Mouse (Mus musculus): ENCODE results near the gene Ccnl1. TPM values are rescaled to one million over a fixed set of nuclear protein-coding genes. Genes with fewer than 3 reads are reported as not detected.
A peak's percentile ranks its signal among the peaks of the same experiment; 100 is the strongest.

The Ccnl1 gene
- total and polyA plus RNA-seq, 2 experiments: 20.0 to 55.5 TPM

- Histone ChIP-seq H3K9ac (ENCODE audit: low read depth, low read length) (no peak overlapping the region), H3K27ac (replicated peaks; ENCODE audit: insufficient read depth, low read depth, low read length) (no peak overlapping the region), H3K4me3 (ENCODE audit: insufficient read depth, low read depth, low read length) (no peak overlapping the region), H3K27me3 (ENCODE audit: control insufficient read depth, insufficient read depth, low read length) (no peaks in the 10 kb centered on the region), H3K79me2 (ENCODE audit: control insufficient read depth, insufficient read depth, low read length) (no peaks in the 10 kb centered on the region), H3K4me1 (ENCODE audit: control insufficient read depth, insufficient read depth, low read length) (peaks cover 11% of the 10 kb centered on the region), H3K36me3 (ENCODE audit: control insufficient read depth, insufficient read depth, low read length) (no peaks in the 10 kb centered on the region)
- TF ChIP-seq CTCF (IDR thresholded peaks at IDR 0.05; ENCODE audit: low read depth, low read length): no peak
- no peak for TF ChIP-seq POLR2A (IDR thresholded peaks at IDR 0.05; ENCODE audit: extremely low read depth, insufficient read depth, low read length)
- WGBS: 67% methylated on average over 7 of the region's 7 CpGs
- DNase-seq (ENCODE audit: extremely low read depth, low read depth, low spot score): no peak
Observed at GRCm38 (mm10) chr3:65927685-65928084, 30.4 kb downstream of the Ccnl1 start.

DNA sequence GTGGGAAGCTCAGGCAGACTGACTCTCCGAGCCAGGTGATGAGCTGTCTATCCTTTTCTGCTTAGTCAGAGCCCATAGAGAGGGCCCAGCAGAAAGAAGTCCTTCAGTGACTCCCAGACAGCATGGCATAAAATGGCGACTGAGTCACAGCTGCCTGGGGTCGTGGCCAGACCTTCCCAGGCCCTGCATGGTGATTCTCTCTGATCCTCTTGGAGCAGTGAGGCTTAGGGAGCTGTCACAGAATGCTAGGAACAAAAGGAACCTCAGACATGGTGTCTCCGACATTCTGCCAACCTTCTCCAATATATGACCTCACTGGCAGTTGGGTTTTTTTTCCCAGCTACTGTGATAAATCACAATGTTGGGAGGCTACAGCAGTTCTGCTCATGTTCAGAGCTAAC lies 30.9 kb downstream of the Ccnl1 start:
- Histone ChIP-seq H3K27ac (replicated peaks; ENCODE audit: insufficient read depth, low read depth, low read length) (no peak overlapping the region), H3K4me3 (ENCODE audit: insufficient read depth, low read depth, low read length) (no peak overlapping the region), H3K9ac (ENCODE audit: low read depth, low read length) (no peak overlapping the region), H3K36me3 (ENCODE audit: control insufficient read depth, insufficient read depth, low read length) (no peaks in the 10 kb centered on the region), H3K4me1 (ENCODE audit: control insufficient read depth, insufficient read depth, low read length) (peaks cover 11% of the 10 kb centered on the region), H3K27me3 (ENCODE audit: control insufficient read depth, insufficient read depth, low read length) (no peaks in the 10 kb centered on the region), H3K79me2 (ENCODE audit: control insufficient read depth, insufficient read depth, low read length) (no peaks in the 10 kb centered on the region)
- TF ChIP-seq POLR2A (IDR thresholded peaks at IDR 0.05; ENCODE audit: extremely low read depth, insufficient read depth, low read length) (no peak), CTCF (IDR thresholded peaks at IDR 0.05; ENCODE audit: low read depth, low read length) (no peak)
- DNase-seq (ENCODE audit: extremely low read depth, low read depth, low spot score): no peak
- WGBS: 88% methylated on average over 4 of the region's 4 CpGs

DNA sequence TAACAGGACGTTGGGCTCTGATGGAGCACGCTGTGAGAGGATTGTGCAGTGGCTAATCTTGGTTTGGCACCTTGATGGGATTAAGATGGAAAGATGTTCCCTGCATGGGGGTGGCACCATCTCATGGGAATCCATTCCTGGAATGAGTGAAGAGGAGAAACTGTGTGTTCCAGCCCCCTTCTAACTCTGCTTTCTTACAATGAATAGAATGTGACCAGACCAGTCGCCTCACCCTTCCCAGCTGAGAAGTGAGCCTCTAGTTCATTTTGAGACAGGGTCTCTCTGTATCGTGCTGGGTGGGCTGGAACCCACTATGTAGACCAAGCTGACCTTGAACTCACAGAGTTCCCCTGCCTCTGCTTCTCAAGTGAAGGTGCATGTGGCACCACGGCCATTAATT lies 31.6 kb downstream of the Ccnl1 start:
- TF ChIP-seq CTCF (IDR thresholded peaks at IDR 0.05; ENCODE audit: low read depth, low read length) (no peak), POLR2A (IDR thresholded peaks at IDR 0.05; ENCODE audit: extremely low read depth, insufficient read depth, low read length) (no peak)
- H3K36me3 ChIP-seq (ENCODE audit: control insufficient read depth, insufficient read depth, low read length): no peaks in the 10 kb centered on the region
- no peak overlapping the region for H3K9ac ChIP-seq (ENCODE audit: low read depth, low read length)
- WGBS: 87% methylated on average over 5 of the region's 5 CpGs
- H3K27me3 ChIP-seq (ENCODE audit: control insufficient read depth, insufficient read depth, low read length): no peaks in the 10 kb centered on the region
- peaks cover 11% of the 10 kb centered on the region for H3K4me1 ChIP-seq (ENCODE audit: control insufficient read depth, insufficient read depth, low read length)
- H3K27ac ChIP-seq (replicated peaks; ENCODE audit: insufficient read depth, low read depth, low read length): no peak overlapping the region
- H3K4me3 ChIP-seq (ENCODE audit: insufficient read depth, low read depth, low read length): no peak overlapping the region
- H3K79me2 ChIP-seq (ENCODE audit: control insufficient read depth, insufficient read depth, low read length): no peaks in the 10 kb centered on the region
- DNase-seq (ENCODE audit: extremely low read depth, low read depth, low spot score): no peak

GRCm38 (mm10) chr3:65925058-65925740 lies 32.9 kb downstream of the Ccnl1 start:
- no peak overlapping the region for H3K4me3 ChIP-seq (ENCODE audit: insufficient read depth, low read depth, low read length)
- no peak overlapping the region for H3K9ac ChIP-seq (ENCODE audit: low read depth, low read length)
- 47% methylated on average over 5 of the region's 5 CpGs for WGBS
- no peaks in the 10 kb centered on the region for H3K36me3 ChIP-seq (ENCODE audit: control insufficient read depth, insufficient read depth, low read length)
- H3K27me3 ChIP-seq (ENCODE audit: control insufficient read depth, insufficient read depth, low read length): no peaks in the 10 kb centered on the region
- DNase-seq (ENCODE audit: extremely low read depth, low read depth, low spot score): peak; percentile 50
- no peak overlapping the region for H3K27ac ChIP-seq (replicated peaks; ENCODE audit: insufficient read depth, low read depth, low read length)
- TF ChIP-seq CTCF (IDR thresholded peaks at IDR 0.05; ENCODE audit: low read depth, low read length): no peak
- TF ChIP-seq POLR2A (IDR thresholded peaks at IDR 0.05; ENCODE audit: extremely low read depth, insufficient read depth, low read length): no peak
- peaks cover 11% of the 10 kb centered on the region for H3K4me1 ChIP-seq (ENCODE audit: control insufficient read depth, insufficient read depth, low read length)
- no peaks in the 10 kb centered on the region for H3K79me2 ChIP-seq (ENCODE audit: control insufficient read depth, insufficient read depth, low read length)

DNA sequence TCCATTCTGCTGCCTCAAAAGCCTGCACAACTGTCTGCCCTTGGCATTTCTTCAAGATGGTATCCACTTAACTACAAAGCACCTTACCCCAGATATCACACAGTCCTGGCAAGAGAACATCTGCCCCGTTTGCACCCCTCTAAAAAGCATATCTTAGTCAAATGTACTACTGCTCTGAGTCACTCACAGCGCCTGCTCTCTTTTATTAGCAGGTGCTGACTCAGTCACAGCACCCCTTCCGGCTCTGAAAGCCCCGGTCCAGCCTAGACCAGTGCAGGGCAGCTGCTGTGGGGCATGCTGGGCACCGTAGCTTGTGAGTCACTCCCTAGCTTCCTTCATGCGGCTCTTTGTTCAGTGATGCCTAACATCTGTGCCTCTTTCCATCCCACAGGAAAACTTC lies 35.6 kb downstream of the Ccnl1 start:
- DNase-seq (ENCODE audit: extremely low read depth, low read depth, low spot score): no peak
- no peaks in the 10 kb centered on the region for H3K36me3 ChIP-seq (ENCODE audit: control insufficient read depth, insufficient read depth, low read length)
- H3K27me3 ChIP-seq (ENCODE audit: control insufficient read depth, insufficient read depth, low read length): no peaks in the 10 kb centered on the region
- no peak overlapping the region for H3K9ac ChIP-seq (ENCODE audit: low read depth, low read length)
- H3K4me3 ChIP-seq (ENCODE audit: insufficient read depth, low read depth, low read length): no peak overlapping the region
- H3K79me2 ChIP-seq (ENCODE audit: control insufficient read depth, insufficient read depth, low read length): no peaks in the 10 kb centered on the region
- 76% methylated on average over 6 of the region's 6 CpGs for WGBS
- no peak overlapping the region for H3K27ac ChIP-seq (replicated peaks; ENCODE audit: insufficient read depth, low read depth, low read length)
- peaks cover 6% of the 10 kb centered on the region for H3K4me1 ChIP-seq (ENCODE audit: control insufficient read depth, insufficient read depth, low read length)
- TF ChIP-seq POLR2A (IDR thresholded peaks at IDR 0.05; ENCODE audit: extremely low read depth, insufficient read depth, low read length) (no peak), CTCF (IDR thresholded peaks at IDR 0.05; ENCODE audit: low read depth, low read length) (no peak)

DNA sequence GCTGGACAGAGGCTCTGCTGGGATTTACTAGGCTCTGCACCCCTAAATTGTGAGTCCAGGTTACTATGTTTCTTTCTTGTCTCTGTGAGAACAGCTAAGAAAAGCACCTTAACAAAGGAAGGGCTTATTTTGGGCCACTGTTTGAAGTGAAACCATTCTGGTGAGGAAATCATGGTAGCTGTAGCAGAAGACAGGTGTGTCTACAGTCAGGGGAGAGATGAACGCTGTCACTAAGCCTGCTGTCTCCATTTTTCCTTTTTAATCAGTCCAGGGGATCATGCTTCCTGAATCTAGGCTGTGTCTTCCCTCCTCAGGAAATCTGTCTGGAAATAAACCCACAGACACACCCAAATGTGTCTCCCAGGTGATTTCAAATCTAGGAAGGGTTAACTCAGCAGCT lies 36.4 kb downstream of the Ccnl1 start:
- Histone ChIP-seq H3K36me3 (ENCODE audit: control insufficient read depth, insufficient read depth, low read length) (no peaks in the 10 kb centered on the region), H3K27me3 (ENCODE audit: control insufficient read depth, insufficient read depth, low read length) (no peaks in the 10 kb centered on the region), H3K79me2 (ENCODE audit: control insufficient read depth, insufficient read depth, low read length) (no peaks in the 10 kb centered on the region), H3K4me3 (ENCODE audit: insufficient read depth, low read depth, low read length) (no peak overlapping the region), H3K9ac (ENCODE audit: low read depth, low read length) (no peak overlapping the region), H3K4me1 (ENCODE audit: control insufficient read depth, insufficient read depth, low read length) (peaks cover 6% of the 10 kb centered on the region), H3K27ac (replicated peaks; ENCODE audit: insufficient read depth, low read depth, low read length) (no peak overlapping the region)
- no peak for DNase-seq (ENCODE audit: extremely low read depth, low read depth, low spot score)
- WGBS: 85% methylated on average over 1 of the region's 1 CpGs
- TF ChIP-seq CTCF (IDR thresholded peaks at IDR 0.05; ENCODE audit: low read depth, low read length): no peak
- no peak for TF ChIP-seq POLR2A (IDR thresholded peaks at IDR 0.05; ENCODE audit: extremely low read depth, insufficient read depth, low read length)
